Mouse (Mus musculus): ENCODE data around the gene Mob3b.

DNA sequence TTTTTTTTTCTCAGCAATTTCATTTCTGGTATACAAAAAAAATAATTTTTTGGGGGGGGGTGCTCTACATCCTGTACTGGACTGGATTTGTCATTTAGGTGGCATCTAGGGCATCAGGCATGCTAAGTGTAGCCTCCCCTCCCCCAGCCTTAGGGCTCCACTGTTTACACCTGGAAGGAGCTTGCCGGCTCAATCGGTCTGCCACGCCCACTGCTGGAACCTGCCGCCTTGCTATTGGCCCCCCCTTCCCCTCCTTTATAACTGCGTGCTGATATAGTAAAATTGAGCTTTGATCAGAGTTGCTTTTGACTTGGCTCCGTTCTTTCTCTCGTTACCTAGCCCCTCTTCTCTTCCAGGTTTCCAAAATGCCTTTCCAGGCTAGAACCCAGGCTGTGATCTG, 47.4 kb upstream of the Mob3b start:
- no peak for TF ChIP-seq CTCF (IDR thresholded peaks at IDR 0.05; ENCODE audit: low read depth)
- TF ChIP-seq EP300 (IDR thresholded peaks at IDR 0.05; ENCODE audit: low read depth): no peak
